Mouse (Mus musculus) Muller cell, postnatal 12 days (primary cell): ENCODE measurements at regions not wholly inside any gene's neighbourhood (a gene's known extent, or its start where the extent isn't known, plus 50 kb on each side); places are given as distances from the start of the nearest gene placed in this dataset.
"Not testable (repeated sequence)": the region's sequence is repeated elsewhere in the genome, so short reads cannot be mapped to it uniquely, and the experiment has no call there.

ENCODE experiments used
- DNase-seq: peaks from one replicate; pipeline ENCODE4 v3.0.0-alpha.2; 2015; ENCODE audit errors: inconsistent ontology term

GRCm38 (mm10) chr4:3049972-3050846 lies 116.9 kb upstream of the Vmn1r2 start:
- DNase-seq: no peak

- no peak for DNase-seq
Measured at GRCm38 (mm10) chr4:3050847-3051135, 116.3 kb upstream of the Vmn1r2 start.

DNA sequence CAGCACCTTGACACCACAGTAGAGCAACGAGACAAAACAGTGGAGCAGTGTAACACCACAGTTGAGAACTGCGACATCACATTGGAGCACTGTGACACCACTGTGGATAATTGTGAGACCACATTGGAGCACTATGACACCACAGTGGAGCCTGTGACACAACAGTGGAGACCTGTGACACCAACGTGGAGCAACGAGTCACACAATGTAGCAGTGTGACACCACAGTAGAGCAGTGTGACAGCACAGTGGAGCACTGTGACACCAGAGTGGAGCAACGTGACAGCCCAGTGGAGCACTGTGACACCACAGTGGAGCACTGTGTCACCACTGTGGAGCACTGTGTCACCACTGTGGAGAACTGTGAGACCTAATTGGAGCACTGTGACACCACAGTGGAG lies 115.9 kb upstream of the Vmn1r2 start:
- no peak for DNase-seq

DNA sequence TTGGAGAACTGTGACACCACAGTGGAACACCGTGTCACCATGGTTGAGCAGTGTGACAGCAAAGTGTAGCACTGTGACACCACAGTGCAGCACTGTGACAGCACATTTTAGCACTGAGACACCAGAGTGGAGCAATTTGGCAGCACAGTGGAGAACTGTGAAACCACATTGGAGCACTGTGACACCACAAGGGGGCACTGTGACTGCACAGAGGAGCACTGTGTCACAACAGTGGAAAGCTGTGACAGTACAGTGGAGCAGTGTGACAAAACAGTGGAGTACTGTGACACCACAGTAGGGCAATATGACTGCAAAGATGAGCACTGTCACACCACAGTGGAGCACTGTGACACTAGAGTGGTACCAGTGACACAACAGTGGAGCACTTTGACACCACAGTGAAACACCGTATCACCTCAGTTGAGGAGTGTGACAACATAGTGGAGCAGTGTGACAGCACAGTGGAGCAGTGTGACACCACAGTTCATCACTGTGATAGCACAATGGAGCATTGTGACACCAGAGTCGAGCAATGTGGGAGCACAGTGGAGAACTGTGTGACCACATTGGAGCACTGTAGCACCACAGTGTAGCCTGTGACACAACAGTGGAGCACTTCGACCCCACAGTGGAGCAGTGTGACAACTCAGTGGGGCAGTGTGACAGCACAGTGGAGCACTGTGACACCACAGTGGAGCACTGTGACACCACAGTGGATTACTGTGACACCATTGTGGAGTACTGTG lies 114.6 kb upstream of the Vmn1r2 start:
- no peak for DNase-seq

GRCm38 (mm10) chr4:3053060-3053406 lies 114.1 kb upstream of the Vmn1r2 start:
- DNase-seq: no peak

GRCm38 (mm10) chr4:3053496-3054216 lies 113.5 kb upstream of the Vmn1r2 start:
- DNase-seq: no peak

DNA sequence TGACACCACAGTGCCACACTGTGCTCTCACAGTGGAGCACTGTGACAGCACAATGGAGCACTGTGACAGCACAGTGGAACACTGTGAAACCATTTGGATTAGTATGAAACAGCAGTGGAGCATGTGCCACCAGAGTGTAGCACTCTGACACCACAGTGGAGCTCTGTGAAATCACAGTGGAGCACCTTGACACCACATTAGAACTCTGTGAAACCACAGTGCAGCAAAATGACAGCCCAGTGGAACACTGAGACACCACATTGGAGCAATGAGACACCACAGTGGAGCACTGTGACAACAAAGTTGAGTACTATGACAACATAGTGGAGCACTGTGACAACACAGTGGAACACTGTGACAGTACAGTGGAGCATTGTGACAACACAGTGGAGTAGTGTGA lies 112.2 kb upstream of the Vmn1r2 start:
- no peak for DNase-seq

DNA sequence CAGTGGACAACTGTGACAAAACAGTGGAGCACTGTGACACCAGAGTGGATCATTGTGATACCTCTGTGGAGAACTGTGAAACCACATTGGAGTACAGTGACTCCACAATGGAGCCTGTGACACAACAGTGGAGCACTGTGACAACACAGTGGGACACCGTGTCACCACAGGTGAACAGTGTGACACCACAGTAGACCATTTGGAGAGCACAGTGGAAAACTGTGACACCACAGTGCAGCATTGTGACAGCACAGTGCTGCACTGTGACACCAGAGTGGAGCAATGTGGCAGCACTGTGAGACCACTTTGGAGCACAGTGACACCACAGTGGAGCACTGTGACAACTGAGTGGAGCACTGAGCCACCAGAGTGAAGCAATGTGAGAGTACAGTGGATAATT lies 111.7 kb upstream of the Vmn1r2 start:
- DNase-seq: no peak

GRCm38 (mm10) chr4:3059511-3060054 lies 107.5 kb upstream of the Vmn1r2 start:
- no peak for DNase-seq

DNA sequence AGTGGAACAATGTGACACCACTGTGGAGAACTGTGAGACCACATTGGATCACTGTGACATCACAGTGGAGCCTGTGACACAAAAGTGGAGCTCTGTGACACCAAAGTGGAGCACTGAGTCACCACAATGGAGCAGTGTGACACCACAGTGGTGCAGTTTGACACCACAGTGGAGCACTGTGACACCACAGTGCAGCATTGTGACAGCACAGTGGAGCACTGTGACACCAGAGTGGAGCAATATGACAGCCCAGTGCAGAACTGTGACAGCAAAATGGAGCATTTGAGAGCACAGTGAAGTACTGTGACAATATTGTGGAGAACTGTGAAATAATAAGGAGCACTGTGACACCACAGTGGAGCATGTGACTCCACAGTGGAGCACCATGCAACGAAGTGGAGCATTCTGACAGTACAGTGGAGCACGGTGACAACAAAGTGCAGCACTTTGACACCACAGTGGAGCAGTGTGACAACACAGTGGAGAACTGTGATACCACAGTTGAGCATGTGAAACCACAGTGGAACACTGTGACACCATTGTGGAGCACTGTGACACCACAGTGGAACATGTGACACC lies 105.0 kb upstream of the Vmn1r2 start:
- DNase-seq: no peak

GRCm38 (mm10) chr4:3063966-3064365 lies 103.2 kb upstream of the Vmn1r2 start:
- no peak for DNase-seq

DNA sequence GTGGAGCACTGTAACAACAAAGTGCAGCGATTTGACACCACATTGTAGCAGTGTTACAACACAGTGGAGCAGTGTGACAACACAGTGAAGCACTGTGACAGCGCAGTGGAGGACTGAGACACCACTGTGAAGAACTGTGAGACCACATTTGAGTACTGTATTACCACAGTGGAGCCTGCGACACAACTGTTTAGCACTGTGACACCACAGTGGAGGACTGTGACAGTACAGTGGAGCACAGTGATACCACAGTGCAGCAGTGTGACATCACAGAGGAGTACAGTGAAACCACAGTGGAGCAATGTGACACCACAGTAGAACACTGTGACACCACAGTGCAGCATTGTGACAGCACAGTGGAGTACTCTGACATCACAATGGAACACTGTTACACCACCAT lies 102.5 kb upstream of the Vmn1r2 start:
- DNase-seq: no peak

DNA sequence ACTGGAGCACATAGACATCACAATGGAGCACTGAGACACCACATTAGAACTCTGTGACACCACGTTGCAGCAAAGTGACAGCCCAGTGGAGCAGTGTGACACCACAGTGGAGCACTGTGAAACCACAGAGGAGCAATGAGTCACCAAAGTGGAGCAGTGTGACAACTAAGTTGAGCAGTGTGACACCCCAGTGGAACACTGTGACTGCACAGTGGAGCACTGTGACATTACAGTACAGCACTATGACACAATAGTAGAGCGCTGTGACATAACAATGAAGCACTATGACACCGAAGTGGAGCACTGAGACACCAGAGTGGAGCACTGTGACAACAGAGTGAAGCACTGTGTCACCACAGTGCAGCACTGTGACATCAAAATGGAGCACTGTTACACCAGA lies 101.8 kb upstream of the Vmn1r2 start:
- DNase-seq: not testable (repeated sequence)

DNA sequence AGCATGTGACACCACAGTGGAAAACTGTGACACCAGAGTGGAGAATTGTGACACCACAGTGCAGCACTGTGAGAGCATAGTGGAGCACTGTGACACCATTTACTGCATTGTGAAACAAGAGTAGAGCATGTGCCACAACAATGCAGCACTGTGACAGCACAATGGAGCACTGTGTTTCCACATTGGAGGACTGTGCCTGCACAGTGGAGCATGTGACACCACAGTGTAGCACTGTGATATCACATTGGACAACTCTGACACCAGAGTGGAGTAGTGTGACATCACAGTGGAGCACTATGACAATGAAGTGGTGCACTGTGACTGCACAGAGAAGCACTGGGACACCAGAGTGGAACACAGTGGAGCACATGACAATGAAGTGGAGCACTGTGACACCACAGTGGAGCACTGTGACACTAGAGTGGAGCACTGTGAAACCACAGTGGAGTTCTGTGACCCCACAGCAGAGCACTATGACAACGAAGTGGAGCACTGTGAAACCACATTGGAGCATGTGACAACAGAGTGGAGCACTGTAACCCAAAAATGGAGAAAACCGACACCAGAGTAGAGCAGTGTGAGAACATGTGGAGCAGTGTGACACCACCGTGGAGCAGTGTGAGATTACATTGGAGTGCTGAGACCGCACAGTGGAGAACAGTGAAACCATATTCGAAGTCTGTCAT lies 100.9 kb upstream of the Vmn1r2 start:
- DNase-seq: no peak

GRCm38 (mm10) chr4:3067265-3067664 lies 99.9 kb upstream of the Vmn1r2 start:
- no peak for DNase-seq

DNA sequence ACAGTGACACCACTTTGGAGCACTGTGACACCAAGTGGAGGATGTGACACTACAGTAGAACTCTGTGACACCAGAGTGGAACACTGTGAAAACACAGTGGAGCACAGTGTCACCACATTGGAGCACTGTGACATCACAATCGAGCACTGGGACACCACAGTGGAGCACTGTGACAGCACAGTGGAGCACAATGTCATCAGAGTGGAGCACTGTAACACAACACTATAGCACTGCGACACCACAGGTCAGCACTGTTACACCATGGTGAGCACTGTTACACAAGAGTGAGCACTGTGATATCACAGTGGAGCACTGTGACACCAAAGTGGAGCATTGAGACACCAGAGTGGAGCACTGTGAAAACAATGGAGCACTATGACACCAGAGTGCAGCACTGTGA lies 99.5 kb upstream of the Vmn1r2 start:
- no peak for DNase-seq

DNA sequence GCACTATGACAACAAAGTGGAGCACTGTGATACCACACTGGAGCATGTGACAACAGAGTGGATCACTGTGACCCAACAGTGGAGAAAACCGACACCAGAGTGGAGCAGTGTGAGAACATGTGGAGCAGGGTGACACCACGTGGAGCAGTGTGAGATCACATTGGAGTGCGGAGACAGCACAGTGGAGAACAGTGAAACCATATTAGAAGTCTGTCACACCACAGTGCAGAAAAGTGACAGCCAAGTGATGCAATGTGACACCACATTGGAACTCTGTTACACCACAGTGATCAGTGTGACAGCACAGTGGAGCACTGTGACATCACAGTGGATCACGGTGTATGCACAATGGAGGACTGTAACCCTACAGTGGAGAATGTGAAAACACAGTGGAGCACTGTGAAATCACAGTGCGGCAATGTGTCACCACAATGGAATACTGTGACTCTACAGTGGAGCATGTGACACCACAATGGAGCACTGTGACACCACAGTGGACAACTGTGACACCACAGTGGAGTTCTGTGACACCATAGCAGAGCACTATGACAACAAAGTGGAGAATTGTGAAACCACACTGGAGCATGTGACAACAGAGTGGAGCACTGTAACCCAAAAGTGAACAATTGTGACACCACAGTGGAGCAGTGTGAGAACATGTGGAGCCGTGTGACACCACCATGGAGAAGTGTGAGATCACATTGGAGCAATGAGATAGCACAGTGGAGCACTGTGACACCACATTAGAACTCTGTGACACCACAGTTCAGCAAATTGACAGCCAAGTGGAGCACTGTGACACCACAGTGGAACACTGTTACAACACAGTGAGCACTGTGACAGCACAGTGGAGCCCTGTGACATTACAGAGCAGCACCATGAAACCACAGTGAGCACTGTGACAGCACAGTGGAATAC lies 98.6 kb upstream of the Vmn1r2 start:
- no peak for DNase-seq

GRCm38 (mm10) chr4:3069341-3069740 lies 97.8 kb upstream of the Vmn1r2 start:
- DNase-seq: no peak

GRCm38 (mm10) chr4:3071326-3071725 lies 95.8 kb upstream of the Vmn1r2 start:
- DNase-seq: not testable (repeated sequence)

- no peak for DNase-seq
Measured at GRCm38 (mm10) chr4:3079901-3080300, 87.2 kb upstream of the Vmn1r2 start.
